Mouse (Mus musculus) hindbrain, embryonic 13.5 days (tissue): ENCODE measurements around the gene Cfap126. TPM values are rescaled to one million over a fixed set of nuclear protein-coding genes. Genes with fewer than 3 reads are reported as not detected.

Source experiments
- ATAC-seq: fragments of 200-750 bp; cut with Nextera tagmentation; 2 replicates; pipeline ENCODE4 v1.8.0; 2017; ENCODE audit warnings: moderate TSS enrichment; ENCODE audit not compliant: low FRiP score
- H3K27ac ChIP-seq: fragments of 300-500 bp; sonication (generic); 2 replicates; pipeline ENCODE4 v1.5.1; 2015; ENCODE audit warnings: inconsistent platforms, mild to moderate bottlenecking, moderate library complexity
- H3K27me3 ChIP-seq: fragments of 300-500 bp; sonication (generic); 2 replicates; pipeline ENCODE4 v1.6.1; 2015; ENCODE audit warnings: mild to moderate bottlenecking, inconsistent platforms
- H3K36me3 ChIP-seq: fragments of 300-500 bp; sonication (generic); 2 replicates; pipeline ENCODE4 v1.6.1; 2015; ENCODE audit warnings: mild to moderate bottlenecking, inconsistent platforms
- H3K4me1 ChIP-seq: fragments of 300-500 bp; sonication (generic); replicated peaks from 2 replicates; pipeline ENCODE4 v1.6.1; 2015; ENCODE audit warnings: inconsistent platforms
- H3K4me2 ChIP-seq: fragments of 300-500 bp; sonication (generic); 2 replicates; pipeline ENCODE4 v1.6.1; 2015; ENCODE audit warnings: inconsistent platforms, mild to moderate bottlenecking, moderate library complexity
- H3K4me3 ChIP-seq: fragments of 300-500 bp; sonication (generic); 2 replicates; pipeline ENCODE4 v1.5.1; 2015; ENCODE audit warnings: mild to moderate bottlenecking, inconsistent platforms
- H3K9ac ChIP-seq: fragments of 300-500 bp; sonication (generic); 2 replicates; pipeline ENCODE4 v1.6.1; 2015; ENCODE audit warnings: mild to moderate bottlenecking, inconsistent platforms
- H3K9me3 ChIP-seq: fragments of 300-500 bp; sonication (generic); 2 replicates; pipeline ENCODE4 v1.6.1; 2016; ENCODE audit warnings: inconsistent platforms
- WGBS: fragments of 180-500 bp; shearing (Covaris S2); methylation state at CpG from one replicate; pipeline ENCODE4 v1.1.7; 2015; 5-methylcytosine and 5-hydroxymethylcytosine counted together
- polyA plus RNA-seq: library from polyadenylated mRNA; unstranded; fragments of >200 nt; fragmentation: Nextera tagmentation; extraction: Ambion mirVana; gene quantifications from 2 replicates; pipeline ENCODE4 v1.2.1, GENCODE M21; 2015

Gene Cfap126
- polyA plus RNA-seq, 1 experiment from 2014 or later, result 18.4 TPM

GRCm38 (mm10) chr1:171097612-171098011 is 16.1 kb upstream of the Cfap126 start:
- no peak for ATAC-seq
- Histone ChIP-seq H3K27ac (no peak overlapping the region), H3K4me2 (no peak overlapping the region), H3K27me3 (peaks cover 11% of the 10 kb centered on the region), H3K4me1 (peaks cover 7% of the 10 kb centered on the region; the same call in 1 of the 2 replicates), H3K36me3 (no peaks in the 10 kb centered on the region), H3K9ac (no peak overlapping the region), H3K4me3 (no peak overlapping the region), H3K9me3 (no peaks in the 10 kb centered on the region)
- WGBS, result 46% methylated on average over 2 of the region's 2 CpGs

DNA sequence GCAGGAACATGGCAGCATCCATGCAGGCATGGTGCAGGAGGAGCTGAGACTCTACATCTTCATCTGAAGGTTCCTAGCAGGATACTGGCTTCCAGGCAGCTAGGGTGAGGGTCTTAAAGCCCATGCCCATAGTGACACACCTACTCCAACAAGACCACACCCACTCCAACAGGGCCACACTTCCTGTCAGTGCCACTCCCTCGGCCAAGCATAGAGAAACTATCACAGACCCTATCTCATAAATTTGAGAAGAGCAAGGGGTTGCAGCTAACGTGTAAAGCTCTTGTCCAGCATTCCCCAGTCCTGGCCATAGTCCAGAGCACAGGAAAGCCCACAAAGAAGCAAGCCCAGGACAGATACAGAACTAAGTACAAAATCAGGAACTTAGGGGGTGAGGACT is 12.7 kb upstream of the Cfap126 start:
- no peak overlapping the region for H3K27ac ChIP-seq
- H3K36me3 ChIP-seq, result no peaks in the 10 kb centered on the region
- no peaks in the 10 kb centered on the region for H3K9me3 ChIP-seq
- ATAC-seq, result no peak
- H3K27me3 ChIP-seq, result peaks cover 5% of the 10 kb centered on the region; the same call in 1 of the 2 replicates
- WGBS, result 58% methylated on average over 2 of the region's 2 CpGs
- H3K4me1 ChIP-seq, result peaks cover 14% of the 10 kb centered on the region
- no peak overlapping the region for H3K4me2 ChIP-seq
- H3K9ac ChIP-seq, result no peak overlapping the region
- H3K4me3 ChIP-seq, result no peak overlapping the region

DNA sequence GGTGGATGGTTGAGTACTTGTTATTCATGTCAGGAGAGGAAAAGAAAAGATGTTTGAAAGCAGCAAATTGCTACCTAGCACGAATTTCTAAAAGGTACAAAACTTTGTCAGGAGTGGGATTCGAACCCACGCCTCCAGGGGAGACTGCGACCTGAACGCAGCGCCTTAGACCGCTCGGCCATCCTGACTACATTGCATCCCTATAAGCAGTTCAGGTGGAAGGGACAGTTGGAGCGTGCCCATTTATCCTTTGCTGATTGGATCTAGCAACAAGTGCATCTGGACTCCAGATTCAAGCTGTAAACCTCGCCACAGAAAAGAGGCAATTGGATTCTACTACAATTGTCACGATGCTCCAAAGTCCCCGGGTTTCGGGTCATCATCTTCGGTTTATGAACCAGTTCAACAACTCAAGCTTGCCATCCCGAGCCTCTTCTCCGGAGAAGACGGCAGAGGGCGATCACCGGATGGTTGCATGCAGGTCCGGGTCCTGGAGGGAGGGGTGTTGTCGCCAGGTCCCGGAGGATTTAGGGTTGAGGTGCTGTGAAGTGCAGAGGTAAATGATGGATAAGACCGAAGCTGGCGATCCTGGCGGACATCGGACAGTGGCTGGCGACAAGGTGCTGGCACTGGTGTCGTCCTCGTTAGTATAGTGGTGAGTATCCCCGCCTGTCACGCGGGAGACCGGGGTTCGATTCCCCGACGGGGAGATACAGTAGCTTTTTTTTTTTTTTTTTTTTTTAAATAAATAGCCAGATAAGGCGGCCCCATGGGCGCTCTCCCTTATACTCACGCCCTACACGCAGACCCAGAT is 11.8 kb upstream of the Cfap126 start:
- WGBS, result under 1% methylated on average over 40 of the region's 40 CpGs
- H3K36me3 ChIP-seq, result no peaks in the 10 kb centered on the region
- ATAC-seq, result peak; percentile 89
- peaks cover 10% of the 10 kb centered on the region for H3K4me1 ChIP-seq
- H3K4me3 ChIP-seq, result peak overlapping the region; percentile 62
- peak overlapping the region; percentile 54 for H3K4me2 ChIP-seq
- 0 out of 2 replicates have a peak, but pooled peaks cover 3% of the 10 kb centered on the region for H3K27me3 ChIP-seq
- H3K9me3 ChIP-seq, result no peaks in the 10 kb centered on the region
- peak overlapping the region; percentile 90 for H3K27ac ChIP-seq
- peak overlapping the region; percentile 73 for H3K9ac ChIP-seq

- H3K4me3 ChIP-seq, result peak overlapping the region; percentile 62
- no peaks in the 10 kb centered on the region for H3K36me3 ChIP-seq
- H3K27me3 ChIP-seq, result no peaks in the 10 kb centered on the region
- peak overlapping the region; percentile 54 for H3K4me2 ChIP-seq
- peaks cover 10% of the 10 kb centered on the region for H3K4me1 ChIP-seq
- no peaks in the 10 kb centered on the region for H3K9me3 ChIP-seq
- peak overlapping the region; percentile 90 for H3K27ac ChIP-seq
- WGBS, result under 1% methylated on average over 35 of the region's 35 CpGs
- ATAC-seq, result peak; percentile 94
- H3K9ac ChIP-seq, result peak overlapping the region; percentile 73
Measured at GRCm38 (mm10) chr1:171102547-171103177, 11.1 kb upstream of the Cfap126 start.

DNA sequence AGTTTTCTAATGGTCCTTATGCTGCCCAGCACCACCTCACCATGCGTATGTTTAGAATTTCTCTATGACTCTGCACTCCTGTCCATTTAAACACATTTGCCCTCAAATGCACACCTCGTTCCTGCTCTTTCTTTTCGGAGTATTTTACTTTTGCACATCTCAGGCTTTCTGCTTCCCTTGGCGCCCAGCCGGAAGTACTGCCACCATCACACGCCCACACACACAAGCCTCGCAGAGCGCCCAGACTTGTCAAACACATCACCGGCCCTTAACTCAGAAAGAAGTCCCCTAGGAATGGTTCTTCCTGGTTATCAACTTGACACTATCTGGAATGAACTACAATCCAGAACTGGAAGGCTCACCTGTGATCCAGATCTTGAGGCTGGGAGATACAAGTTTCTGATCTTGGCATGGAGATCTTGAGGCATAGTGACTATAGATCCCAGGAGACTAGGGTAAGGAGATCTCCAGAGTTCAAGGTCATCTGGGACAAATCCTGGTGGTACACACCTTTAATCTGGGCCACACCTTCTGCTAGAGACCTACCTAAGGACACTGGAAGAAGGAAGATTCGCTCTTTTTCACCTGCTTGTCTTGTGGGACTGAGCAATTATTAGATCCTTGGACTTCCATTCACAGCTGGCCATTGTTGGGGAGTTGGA is 10.4 kb upstream of the Cfap126 start:
- Histone ChIP-seq H3K4me1 (peaks cover 10% of the 10 kb centered on the region), H3K4me3 (peak overlapping the region; percentile 62), H3K27me3 (no peaks in the 10 kb centered on the region), H3K27ac (no peak overlapping the region; the same call in 1 of the 2 replicates), H3K36me3 (no peaks in the 10 kb centered on the region), H3K9ac (peak overlapping the region; percentile 35; the same call in 1 of the 2 replicates), H3K9me3 (no peaks in the 10 kb centered on the region), H3K4me2 (peak overlapping the region; percentile 54)
- no peak for ATAC-seq
- 12% methylated on average over 10 of the region's 10 CpGs for WGBS

DNA sequence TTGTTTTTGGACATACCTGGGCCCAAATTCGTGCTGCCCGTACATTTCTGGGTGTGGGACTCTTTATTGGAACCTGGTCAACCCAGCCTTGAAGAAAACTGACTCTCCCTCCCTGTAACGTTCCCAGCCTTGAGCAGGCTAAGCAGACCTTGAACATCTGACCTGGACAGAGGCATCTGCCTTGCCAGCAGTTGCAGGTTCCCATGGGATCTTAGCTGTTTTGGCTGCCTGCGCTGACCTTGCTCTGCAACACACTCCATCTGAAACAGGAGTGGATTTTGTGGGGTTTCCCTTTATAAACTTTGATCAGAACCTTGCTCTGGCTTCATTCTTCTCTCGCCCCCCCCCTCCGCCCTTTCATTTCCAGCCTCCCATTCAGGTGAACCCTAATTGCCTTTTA is 8.5 kb upstream of the Cfap126 start:
- Histone ChIP-seq H3K27me3 (no peaks in the 10 kb centered on the region), H3K4me1 (peaks cover 17% of the 10 kb centered on the region), H3K36me3 (no peaks in the 10 kb centered on the region), H3K4me2 (no peak overlapping the region), H3K27ac (no peak overlapping the region), H3K9ac (no peak overlapping the region), H3K4me3 (no peak overlapping the region), H3K9me3 (no peaks in the 10 kb centered on the region)
- ATAC-seq, result no peak
- WGBS, result 77% methylated on average over 6 of the region's 6 CpGs

DNA sequence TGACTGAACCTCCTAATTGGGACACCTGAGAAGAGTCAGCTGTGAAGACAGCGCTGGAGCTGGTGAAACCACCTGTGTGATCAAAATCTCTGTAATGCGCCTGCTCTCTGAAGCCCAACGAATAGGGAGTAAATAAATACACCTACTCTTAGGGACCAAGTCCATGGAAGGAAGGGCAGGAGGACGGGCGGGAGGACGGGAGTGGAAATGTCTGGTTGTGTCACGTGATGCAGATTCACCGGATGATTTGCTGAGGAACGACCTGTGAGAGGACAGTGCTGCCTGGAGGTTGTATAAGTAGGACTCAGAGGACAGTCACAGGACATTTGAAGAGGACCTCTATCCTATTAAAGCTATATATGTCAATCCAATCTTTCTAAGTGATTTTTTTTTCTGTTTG is 4.1 kb upstream of the Cfap126 start:
- WGBS, result 42% methylated on average over 9 of the region's 9 CpGs
- no peaks in the 10 kb centered on the region for H3K36me3 ChIP-seq
- no peak overlapping the region; the same call in 1 of the 2 replicates for H3K9ac ChIP-seq
- H3K4me2 ChIP-seq, result no peak overlapping the region
- peaks cover 29% of the 10 kb centered on the region for H3K4me1 ChIP-seq
- ATAC-seq, result no peak
- no peak overlapping the region for H3K4me3 ChIP-seq
- no peaks in the 10 kb centered on the region for H3K9me3 ChIP-seq
- H3K27ac ChIP-seq, result no peak overlapping the region
- H3K27me3 ChIP-seq, result no peaks in the 10 kb centered on the region

- peak; percentile 52 for ATAC-seq
- 11% methylated on average over 15 of the region's 15 CpGs for WGBS
- H3K9ac ChIP-seq, result peak overlapping the region; percentile 68
Measured at GRCm38 (mm10) chr1:171110659-171111019, 3.1 kb upstream of the Cfap126 start.

GRCm38 (mm10) chr1:171111020-171111780 is 2.5 kb upstream of the Cfap126 start:
- Histone ChIP-seq H3K36me3 (no peaks in the 10 kb centered on the region), H3K27me3 (no peaks in the 10 kb centered on the region), H3K9me3 (no peaks in the 10 kb centered on the region), H3K4me2 (peak overlapping the region; percentile 76), H3K27ac (peak overlapping the region; percentile 83), H3K4me1 (peaks cover 29% of the 10 kb centered on the region), H3K4me3 (peak overlapping the region; percentile 51), H3K9ac (peak overlapping the region; percentile 68)
- under 1% methylated on average over 38 of the region's 38 CpGs for WGBS
- ATAC-seq, result peak; percentile 92

More at GRCm38 (mm10) chr1:171110659-171111019, 3.1 kb upstream of the Cfap126 start:
- Histone ChIP-seq H3K4me3 (peak overlapping the region; percentile 51), H3K4me2 (peak overlapping the region; percentile 76), H3K4me1 (peaks cover 29% of the 10 kb centered on the region), H3K36me3 (no peaks in the 10 kb centered on the region), H3K27ac (peak overlapping the region; percentile 83), H3K27me3 (no peaks in the 10 kb centered on the region), H3K9me3 (no peaks in the 10 kb centered on the region)

- no peaks in the 10 kb centered on the region for H3K27me3 ChIP-seq
- no peaks in the 10 kb centered on the region for H3K9me3 ChIP-seq
Measured at GRCm38 (mm10) chr1:171111781-171112575, 1.7 kb upstream of the Cfap126 start.

GRCm38 (mm10) chr1:171112986-171113385 is 732 bp upstream of the Cfap126 start:
- Histone ChIP-seq H3K4me3 (no peak overlapping the region), H3K4me2 (no peak overlapping the region), H3K27ac (no peak overlapping the region), H3K27me3 (no peaks in the 10 kb centered on the region), H3K4me1 (peaks cover 29% of the 10 kb centered on the region), H3K9me3 (no peaks in the 10 kb centered on the region), H3K36me3 (no peaks in the 10 kb centered on the region), H3K9ac (no peak overlapping the region)
- 79% methylated on average over 4 of the region's 4 CpGs for WGBS
- ATAC-seq, result no peak

More at GRCm38 (mm10) chr1:171111781-171112575, 1.7 kb upstream of the Cfap126 start:
- 2% methylated on average over 15 of the region's 15 CpGs for WGBS
- H3K9ac ChIP-seq, result peak overlapping the region; percentile 56
- H3K4me1 ChIP-seq, result peaks cover 29% of the 10 kb centered on the region
- peak overlapping the region; percentile 76 for H3K4me2 ChIP-seq
- H3K36me3 ChIP-seq, result no peaks in the 10 kb centered on the region
- peak overlapping the region; percentile 51 for H3K4me3 ChIP-seq
- peak overlapping the region; percentile 62 for H3K27ac ChIP-seq
- no peak for ATAC-seq
